Mouse (Mus musculus) c-Kit-negative CD71-positive TER-119-positive erythroid progenitor cells, embryonic 14.5 days (primary cell): ENCODE results near the gene Gbf1.

ENCODE experiments used
- DNase-seq: peaks from one replicate; pipeline ENCODE4 v3.0.0-alpha.2; 2013; ENCODE audit warnings: low read depth, low spot score

Gene Gbf1

DNA sequence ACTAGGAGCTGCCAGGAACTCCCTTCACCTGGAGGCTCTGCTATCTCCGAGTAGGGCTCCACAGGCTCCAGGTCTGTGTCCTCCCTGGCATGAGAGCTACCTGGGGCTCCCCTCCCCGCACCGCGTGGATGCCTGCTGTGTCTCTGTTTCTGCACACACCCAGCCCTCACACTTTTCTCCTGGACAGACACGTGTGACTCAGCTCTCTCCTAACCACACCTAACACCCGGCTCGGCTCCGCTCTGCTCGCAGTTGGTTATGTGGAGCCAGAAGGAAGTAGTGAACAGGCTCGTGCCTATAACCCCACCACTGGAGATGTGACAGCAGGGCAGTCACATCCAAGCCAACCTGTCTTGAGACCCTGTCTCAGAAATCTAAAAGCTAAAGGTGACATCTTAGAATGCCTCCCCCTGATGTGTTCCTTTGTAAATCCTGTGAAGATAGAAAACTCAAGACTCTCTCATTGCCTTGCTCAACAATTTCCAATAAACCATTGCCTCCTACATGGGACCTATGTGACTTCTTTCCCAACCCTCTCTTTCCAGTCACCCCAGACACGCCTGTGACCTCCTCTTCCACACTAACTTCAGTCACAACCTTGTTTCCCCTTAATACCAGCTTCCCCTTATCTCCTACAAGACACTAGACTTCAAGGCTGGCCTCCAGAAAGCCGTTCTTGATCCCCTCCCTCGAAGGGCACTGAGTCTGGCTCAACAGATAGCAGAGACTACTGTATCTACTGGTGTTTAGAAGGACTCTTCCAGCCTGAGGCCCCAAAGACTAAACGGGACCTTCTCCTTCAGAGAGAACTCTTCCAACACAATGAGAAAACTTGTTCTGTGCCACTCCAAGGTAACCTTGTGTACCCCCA lies 162.8 kb downstream of the Gbf1 start:
- peak; percentile 71 for DNase-seq

DNA sequence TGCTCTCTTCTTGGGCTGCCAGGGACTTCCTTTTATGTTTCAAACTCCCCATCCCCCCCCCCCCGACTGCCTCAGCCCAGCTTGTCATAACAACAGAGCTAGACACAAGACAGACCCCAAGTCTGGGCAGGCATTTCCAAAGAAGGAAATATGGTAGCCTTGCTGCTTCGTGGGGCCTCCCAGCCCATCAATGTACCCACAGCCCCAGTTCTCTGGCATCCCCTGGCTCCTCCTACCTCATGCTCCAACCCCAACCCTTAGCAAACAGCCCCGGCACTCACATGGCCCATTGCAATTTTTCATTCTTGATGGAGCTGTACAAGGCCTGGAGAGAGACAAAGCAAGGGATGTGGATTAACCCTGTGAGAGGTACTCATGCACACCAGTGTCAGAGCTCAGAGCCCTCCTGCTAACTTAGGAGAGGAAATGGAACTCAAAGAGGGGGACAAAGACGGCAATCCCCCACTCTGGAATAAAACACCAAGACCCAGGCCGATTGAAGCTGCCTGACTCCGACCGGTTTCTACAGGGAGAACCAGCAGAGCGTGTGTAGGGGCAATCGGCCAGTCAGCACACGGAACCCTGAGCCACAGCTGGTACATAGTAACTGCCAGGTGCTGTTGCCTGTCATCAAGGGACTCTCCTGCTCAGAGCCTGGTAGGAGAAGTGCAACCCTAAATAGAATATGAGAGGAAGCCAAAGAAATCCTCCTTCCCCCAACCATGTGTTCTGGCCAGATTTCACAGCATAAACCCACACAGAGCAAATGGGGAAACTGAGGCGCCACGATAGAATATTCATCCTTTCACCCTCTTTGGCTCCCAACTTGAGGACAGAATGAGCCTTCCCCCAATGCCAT lies 163.7 kb downstream of the Gbf1 start:
- DNase-seq = no peak

DNA sequence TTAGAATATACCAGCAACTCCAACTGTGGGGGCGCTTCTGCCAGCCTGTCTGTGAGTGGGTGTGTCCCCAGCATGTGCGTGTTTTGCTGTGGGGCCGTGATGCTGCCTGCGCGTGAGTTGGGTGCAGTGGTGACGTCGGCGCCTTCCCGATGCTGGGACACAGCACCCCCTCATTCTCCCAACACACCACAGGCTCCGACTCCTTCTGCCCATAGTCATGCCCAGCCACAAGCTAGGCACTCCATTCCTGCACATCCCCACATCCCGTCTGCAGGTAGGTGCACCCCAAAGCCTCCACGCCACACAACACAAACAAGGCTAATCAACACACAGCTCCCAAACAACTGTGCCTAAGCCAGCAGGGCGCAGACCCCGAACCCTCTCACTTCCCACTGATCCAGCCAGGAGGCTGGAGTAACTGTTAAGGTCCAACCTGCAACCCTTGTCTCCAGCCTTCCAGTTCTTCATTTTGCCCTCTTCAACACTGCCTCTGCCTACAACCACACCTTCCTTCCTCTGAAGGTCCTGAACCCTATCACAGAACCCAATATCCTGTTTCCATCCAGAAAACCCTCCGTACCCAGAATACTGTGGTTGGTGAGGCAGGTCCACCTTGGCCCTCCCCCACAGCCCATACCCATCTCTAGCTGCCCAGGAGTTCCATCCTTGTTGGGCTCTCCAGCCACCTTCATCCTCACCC lies 164.7 kb downstream of the Gbf1 start:
- no peak for DNase-seq

DNA sequence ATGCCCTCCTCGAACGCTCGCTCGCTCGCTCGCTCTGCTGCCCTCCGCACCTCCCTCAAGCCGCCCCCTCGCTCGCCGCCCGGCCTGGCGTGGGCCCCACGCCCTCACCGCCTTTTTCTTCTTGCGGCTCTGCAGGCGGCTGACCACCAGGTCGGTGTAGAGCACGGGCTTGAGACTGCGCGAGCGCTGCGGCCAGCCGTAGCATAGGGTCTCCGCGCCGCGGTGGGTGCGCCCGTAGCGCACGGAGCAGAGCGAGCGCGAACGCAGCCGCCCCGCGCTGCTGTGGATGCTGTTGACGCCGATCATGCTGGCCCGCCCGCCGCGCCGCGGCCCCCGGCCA lies 165.2 kb downstream of the Gbf1 start:
- no peak for DNase-seq

DNA sequence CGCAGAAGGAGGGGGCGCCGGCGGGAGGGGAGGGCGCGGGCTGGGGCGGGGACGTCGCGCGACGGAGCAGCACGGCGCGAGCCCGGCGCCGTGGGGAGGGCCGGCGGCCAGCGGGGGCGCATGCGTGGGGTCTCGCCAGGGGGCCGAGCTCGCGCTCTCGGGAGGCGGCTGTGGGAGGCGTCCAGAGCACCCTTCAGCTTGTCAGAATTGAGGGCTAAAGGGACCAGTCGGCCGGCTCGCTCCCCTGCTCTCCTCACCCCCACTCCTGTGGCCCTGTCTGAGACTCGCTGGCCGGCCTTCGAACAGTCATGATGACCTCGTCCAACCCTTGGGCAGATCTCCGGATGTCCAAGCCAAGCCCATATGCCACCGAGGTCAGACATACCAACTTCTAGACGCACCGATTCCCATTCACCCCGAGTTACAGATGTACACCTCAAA lies 165.7 kb downstream of the Gbf1 start:
- no peak for DNase-seq

DNA sequence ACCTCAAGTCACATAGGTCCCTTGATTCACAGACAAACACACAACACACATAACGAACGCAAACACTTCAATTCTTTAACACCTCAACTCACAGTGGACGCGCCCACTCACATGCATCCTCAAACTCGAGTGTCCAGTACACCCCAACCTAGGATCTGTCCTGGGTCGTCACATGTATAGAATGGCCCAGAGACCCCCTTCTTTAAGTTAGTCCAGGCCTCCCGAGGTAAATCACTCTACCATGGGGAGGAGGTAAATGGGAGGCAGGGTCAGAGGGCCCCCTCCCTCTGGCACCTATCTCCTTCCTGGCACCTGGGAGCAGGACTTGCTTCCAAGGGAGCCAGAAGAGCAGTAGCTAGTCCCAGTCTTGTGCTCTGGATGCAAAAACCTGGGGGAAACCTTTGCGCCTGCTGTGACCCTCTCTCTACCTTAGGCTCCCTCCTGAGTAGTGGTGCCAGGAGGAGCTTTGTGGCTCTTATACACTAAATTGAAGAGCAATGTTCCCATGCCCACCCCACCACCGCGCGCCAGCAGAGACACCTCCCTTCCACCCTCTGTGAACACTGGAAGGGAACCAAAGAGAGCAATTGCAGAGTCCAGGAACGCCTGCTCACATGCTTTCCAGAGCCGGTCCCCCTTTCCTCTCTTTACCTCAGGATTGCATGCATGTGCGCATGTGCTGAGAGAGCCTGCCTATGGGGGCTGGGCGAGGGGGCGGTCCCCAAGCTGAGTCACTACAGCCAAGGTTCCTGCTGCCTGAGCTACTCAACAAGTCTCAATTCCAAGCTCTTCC lies 166.5 kb downstream of the Gbf1 start:
- DNase-seq = no peak

DNA sequence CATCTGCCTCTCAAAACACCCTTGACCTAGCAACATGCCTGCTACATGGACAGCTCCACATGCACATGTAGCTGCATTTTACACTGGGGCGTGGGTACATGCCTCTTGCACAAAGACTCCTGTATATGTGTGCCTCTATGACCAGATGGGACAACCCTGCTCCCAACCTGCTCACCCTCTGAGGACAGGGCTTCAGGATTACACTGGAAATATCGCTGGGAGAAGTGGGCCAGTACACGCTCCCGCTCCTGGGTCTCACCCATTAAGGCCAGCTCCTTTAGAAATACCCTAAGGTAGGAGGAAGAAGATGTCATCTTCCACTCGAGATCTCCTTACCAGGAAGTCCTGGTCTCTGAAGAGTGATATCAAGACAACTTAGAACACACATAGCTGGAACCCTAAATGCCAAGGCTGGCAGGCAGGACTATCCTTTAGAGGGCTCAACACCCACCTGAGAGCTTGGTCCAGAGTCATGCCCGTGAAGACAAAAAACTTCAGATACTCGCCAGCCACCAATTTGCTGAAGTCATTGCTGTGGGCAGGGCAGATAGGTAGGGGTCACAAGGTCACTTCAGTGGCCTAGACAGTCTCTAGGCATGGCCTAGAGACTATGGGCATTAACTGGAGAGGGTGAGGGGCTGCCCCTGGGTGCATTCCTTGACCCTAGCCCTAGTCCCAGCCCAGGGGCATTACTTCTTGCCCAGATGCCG lies 167.9 kb downstream of the Gbf1 start:
- DNase-seq = no peak

DNA sequence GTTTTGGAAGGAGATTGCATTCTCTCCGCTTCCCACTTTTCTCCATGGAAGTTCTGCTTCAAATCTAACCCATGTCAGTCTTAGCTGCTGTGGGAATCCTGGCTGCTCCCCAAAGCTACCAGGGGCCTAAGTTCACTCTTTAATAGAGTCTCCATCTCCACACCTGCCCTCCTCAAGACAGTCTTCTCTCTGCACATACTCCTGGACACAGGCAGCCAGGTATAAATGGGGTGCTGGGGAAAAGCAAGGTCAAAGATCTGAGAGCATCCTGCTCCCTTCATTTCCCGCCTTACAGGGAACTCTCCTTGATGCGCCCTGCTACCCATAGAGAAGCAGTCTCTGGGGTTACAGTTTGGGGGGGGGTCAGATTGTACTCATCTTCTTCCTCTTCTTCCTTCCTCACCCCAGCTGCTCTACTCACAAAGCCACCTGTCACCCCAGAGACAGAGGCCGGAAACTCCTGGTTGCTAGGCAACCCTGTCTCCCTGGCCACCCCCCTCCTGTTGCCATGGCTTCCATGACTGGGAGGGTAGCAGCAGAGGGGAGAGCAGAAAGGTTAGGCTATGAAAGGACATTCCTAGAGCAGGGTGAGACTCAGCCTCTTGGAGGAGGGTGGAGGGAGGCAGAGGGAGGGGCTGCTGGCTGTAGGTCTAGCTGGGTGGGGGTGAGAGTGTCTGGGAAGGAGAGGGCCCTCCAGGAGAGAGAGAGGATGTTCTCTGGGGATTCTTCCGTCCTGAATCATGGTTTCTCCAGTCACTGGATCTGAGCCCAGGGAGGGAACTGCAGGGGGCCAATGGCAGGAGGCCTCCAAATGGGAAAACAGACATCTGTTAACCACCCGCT lies 169.0 kb downstream of the Gbf1 start:
- no peak for DNase-seq

DNA sequence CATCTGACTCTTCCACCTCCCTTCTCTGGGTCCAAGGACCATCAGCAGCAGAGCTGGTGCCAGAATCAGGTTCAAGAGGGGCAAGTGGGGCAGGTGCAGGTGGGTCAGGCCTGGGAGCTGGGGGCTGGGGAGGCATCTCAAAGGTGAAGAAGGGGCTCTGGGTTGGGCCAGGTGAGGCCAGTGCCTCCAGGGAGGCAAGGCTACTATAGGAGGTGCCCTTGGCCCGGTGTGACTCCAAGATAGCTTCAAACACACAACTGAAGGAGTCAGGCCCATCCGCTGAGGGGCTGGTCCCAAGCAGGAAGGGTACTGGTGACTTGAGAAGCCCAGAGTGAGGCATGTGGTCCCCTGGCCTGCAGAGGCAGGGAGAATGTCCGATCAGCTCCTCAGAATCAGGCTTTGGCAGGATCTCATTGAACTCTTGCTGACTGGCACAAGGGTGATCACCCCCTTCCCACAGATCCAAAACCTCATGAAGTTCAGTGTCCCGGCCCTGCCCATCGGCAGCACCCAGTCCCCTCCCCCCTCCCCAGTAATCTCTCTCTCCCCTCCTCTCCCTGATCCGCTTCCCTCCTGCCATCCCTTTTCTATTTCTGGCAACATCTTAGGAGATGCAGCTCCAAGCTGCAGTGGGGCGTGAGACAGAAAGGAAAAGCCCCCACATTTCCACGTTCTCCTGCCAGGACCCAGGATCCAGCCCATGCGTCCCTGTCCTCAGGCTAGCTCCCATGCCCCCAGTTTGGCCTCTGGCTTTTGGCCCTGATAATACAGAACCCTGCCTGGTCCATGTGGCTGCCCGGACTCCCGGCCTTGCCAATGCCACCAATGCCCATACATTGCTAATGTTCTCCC lies 170.1 kb downstream of the Gbf1 start:
- DNase-seq = no peak

DNA sequence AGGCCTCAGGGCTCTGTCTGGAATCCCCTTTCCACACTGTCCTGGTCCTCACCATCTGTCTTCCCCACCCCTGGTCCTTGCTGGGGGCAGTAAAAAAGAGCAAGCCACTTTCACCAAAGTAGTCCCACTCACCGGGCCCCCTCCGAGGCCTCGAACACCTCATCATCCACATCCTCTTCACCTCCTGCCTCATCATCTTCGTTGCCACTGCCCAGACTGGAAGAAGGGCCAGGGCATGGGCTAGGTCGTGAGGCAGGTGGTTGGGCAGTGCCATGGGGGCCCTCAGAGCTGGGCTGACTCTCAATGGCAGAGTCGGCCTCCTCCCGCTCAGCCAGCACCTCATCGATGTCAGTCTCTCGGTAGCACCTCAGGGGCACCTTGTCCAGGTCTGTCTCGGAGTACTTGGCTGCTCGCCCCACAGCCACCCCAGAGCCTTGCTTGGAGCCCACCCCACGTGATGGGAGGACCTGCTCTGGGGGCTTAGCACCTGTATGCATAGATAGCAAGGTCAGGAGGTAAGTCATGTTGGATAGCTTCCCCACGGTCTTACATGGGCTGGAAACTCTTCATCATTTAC lies 170.8 kb downstream of the Gbf1 start:
- DNase-seq = no peak

DNA sequence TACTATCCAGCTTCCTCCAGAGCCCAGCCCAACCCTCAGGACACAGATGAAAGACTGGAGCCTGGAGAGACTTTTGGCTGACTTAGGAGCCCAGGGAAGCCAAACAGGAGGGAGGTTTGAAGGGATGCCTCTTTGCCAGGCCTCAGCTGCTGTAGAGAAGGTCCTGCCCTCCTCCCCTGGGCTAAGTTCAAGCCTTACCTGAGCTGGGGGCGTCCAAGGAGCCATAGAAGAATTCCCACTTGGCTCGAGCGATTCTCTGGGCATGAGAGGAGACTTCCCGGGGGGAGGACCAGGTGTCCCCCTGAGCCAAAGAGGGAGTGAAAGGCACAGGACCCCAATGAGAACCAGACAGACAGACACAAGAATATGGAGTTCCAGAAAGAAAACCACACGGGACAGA lies 171.4 kb downstream of the Gbf1 start:
- no peak for DNase-seq

DNA sequence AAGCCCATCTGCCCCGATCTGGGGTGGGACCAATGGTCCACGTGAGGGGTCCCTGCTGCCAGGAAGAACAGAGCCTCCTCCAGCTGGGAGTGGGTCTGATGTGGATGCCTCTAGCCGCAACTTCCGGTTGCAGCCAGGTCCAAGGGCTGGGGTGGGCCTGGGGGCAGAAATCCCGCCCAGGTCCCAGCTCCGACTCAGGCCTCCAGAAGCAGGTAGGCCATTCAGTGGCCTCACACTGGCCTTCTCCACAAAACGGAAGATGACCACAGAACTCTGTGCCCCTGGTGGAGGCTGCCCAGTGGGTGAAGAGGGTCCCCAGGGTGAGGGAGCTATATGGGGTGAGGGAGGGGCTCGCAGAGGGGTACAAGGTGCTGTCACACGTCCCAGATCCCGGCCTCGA lies 172.1 kb downstream of the Gbf1 start:
- DNase-seq = no peak

DNA sequence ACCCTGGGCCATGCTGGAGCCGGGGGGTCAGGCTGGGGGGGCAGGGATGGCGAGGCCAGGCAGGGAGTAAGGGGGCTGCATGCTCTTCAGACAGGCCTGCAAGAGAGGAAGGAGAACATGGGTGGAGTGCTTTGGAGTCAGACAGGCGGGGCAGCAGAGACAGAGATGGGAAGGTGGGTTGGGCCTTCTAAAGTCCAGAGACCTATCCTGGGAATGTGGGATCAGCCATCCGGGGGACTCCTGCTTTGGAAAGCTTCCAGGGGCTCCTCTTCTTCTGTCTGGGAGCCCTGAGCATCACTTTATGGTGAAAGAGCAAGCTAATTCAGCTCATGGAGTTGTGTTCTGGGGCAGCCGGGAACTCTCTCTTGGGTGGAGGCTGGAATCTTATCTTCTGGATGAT lies 172.6 kb downstream of the Gbf1 start:
- DNase-seq = no peak

DNA sequence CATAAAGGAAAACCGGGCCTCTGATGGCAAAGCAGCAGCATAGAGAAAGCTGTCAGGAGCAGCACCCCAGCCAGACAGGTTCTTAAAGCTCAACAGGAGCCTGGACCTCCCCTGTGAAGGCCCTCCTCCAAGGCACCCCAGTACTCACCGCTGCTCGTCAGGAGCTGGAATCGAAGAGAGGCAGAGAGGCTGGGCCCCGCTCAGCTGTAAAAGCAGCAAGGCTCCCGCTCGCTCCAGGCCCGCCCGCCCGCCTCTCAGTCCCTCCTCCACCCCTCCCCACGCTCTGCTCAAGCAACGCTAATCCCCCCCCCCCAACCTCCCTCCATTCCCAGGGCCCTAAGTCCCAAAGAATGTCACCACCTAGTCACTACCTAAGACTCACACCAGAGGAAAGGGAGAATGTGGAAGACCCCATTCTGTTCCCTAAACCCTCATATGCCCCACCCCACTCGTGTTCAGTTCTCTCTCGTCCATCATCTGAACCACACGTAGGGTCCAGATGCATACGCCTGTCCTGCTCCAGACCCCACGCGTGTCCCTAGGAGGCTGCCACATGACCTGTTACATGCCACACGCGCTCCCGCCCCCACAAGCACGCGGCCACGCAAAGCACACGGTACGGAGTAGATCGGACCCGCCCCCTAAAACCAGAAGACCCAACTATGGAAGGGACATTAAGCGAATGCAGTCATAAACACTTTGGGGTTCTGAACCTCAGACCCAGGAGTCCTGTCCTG lies 173.9 kb downstream of the Gbf1 start:
- DNase-seq = no peak

DNA sequence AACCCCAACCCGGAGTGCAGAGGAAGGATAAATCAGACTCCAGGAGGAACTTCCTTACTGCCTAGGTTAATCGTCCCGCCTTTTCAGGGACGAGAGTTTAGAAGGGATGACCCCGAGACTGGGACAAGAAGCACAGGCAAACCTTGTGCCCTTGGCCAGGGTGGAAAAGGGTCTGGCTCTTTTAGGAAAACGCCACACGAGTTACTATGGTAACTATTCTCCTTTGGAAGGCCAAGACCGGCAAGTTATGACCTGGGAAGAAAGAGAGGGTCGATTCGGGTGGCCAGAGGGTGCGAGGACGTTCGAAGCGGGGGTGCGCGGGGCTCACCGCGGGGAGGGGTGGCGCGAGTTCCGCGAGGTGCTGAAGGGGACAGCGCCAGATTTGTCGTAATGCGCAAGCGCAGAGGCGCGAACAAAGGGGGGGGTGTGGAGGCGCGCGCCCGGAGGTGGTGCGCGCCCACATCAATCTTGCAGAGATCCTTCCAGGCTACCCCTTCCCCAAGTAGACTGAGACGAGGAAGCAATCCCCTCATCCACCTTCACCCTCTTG lies 174.5 kb downstream of the Gbf1 start, which contains the start of gene Psd:
Gene Psd, minus strand, starts transcription at position 401 of the 550 bp plus-strand sequence.
- no peak for DNase-seq

DNA sequence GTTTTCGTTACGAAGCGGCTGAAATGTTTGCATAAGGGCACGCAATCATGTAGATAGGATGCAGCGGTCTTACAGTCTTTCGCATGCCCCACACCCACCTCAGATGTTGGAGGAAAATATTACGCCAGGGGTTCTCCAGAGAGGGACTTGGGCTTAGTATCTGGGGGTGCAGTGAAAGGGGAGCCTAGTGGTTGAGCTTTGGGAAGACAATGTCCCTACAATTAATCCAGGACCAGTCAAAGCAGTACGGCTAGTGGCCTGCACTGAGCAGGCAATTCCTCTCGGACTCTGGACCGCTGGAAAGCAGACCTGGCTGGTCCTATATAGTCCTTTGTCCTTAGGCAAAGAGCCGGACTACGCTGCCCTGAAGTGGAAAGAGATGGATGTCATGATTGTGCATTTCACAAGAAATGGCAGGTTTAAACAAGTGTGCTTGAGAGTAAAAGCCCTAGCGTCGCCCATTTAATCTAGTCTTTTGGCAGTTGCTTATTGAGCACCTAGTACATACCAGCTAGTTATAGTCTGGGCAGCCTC lies 175.3 kb downstream of the Gbf1 start:
- no peak for DNase-seq
